Mouse (Mus musculus) lung, adult 2 months (tissue): ENCODE data around the gene Crocc. TPM values are rescaled to one million over a fixed set of nuclear protein-coding genes. Genes with fewer than 3 reads are reported as not detected.
A peak's percentile ranks its signal among the peaks of the same experiment; 100 is the strongest.

Experiments
- DNase-seq: peaks from one replicate; pipeline ENCODE4 v3.0.0; 2022
- H3K4me1 ChIP-seq: fragments of 200-500 bp; 2 replicates; pipeline ENCODE4 v1.6.1; 2011; ENCODE audit warnings: low read length; ENCODE audit not compliant: control insufficient read depth, insufficient read depth
- H3K4me3 ChIP-seq: fragments of 200-500 bp; replicated peaks from 2 replicates; pipeline ENCODE3; 2011; ENCODE audit warnings: low read depth, mild to moderate bottlenecking, control low read depth, low read length; ENCODE audit errors: extremely low read depth
- CTCF ChIP-seq: fragments of 200-500 bp; IDR thresholded peaks from 2 replicates; pipeline ENCODE4 v1.5.1; 2011; ENCODE audit warnings: mild to moderate bottlenecking, low read length, control low read depth; ENCODE audit not compliant: insufficient read depth
- POLR2A ChIP-seq: fragments of 200-500 bp; IDR thresholded peaks from 2 replicates; pipeline ENCODE4 v1.6.1; 2011; ENCODE audit warnings: low read depth, mild to moderate bottlenecking, control low read depth, low read length, borderline replicate concordance; ENCODE audit errors: extremely low read depth
- WGBS: fragments of 180-500 bp; shearing (Covaris S2); methylation state at CpG from one replicate; pipeline ENCODE4 v1.1.7; 2018; 5-methylcytosine and 5-hydroxymethylcytosine counted together
- polyA plus RNA-seq: library from polyadenylated mRNA; depleted of rRNA; stranded (reverse); fragments of >200 nt; gene quantifications from 2 replicates; pipeline ENCODE4 v1.2.3, GENCODE M21; 2012; rRNA removed

Crocc gene
- 10.1 and 14.0 TPM in 2 replicates for polyA plus RNA-seq

- peak within 1 kb of the TSS; percentile 78 for H3K4me3 ChIP-seq
- WGBS = under 1% methylated on average over 77 of the region's 77 CpGs
- H3K4me1 ChIP-seq = no peaks in the 10 kb centered on the region
- TF ChIP-seq CTCF (peak; percentile 79), POLR2A (peak; percentile 83; the same call in 1 of the 2 replicates)
- DNase-seq = peak; percentile 100
Observed at GRCm38 (mm10) chr4:141060426-141061301, at the start of gene Crocc. Crocc (minus strand) TSS chr4:141060550.

GRCm38 (mm10) chr4:141108196-141108732 is 47.9 kb upstream of the Crocc start:
- no peak for DNase-seq
- TF ChIP-seq POLR2A (no peak), CTCF (no peak)
- Histone ChIP-seq H3K4me3 (no peak overlapping the region), H3K4me1 (no peaks in the 10 kb centered on the region)
- WGBS = 30% methylated on average over 10 of the region's 10 CpGs

- 84% methylated on average over 16 of the region's 16 CpGs for WGBS
- TF ChIP-seq POLR2A = no peak
- no peak for TF ChIP-seq CTCF
- Histone ChIP-seq H3K4me3 (no peak overlapping the region), H3K4me1 (no peaks in the 10 kb centered on the region)
- DNase-seq = no peak
Observed at GRCm38 (mm10) chr4:141106526-141107183, 46.3 kb upstream of the Crocc start.

GRCm38 (mm10) chr4:141101855-141102254 is 41.5 kb upstream of the Crocc start:
- Histone ChIP-seq H3K4me1 (no peaks in the 10 kb centered on the region), H3K4me3 (no peak overlapping the region)
- 66% methylated on average over 6 of the region's 6 CpGs for WGBS
- no peak for TF ChIP-seq POLR2A
- TF ChIP-seq CTCF = no peak
- DNase-seq = peak; percentile 37

- TF ChIP-seq POLR2A (no peak), CTCF (no peak)
- no peak overlapping the region for H3K4me3 ChIP-seq
- DNase-seq = no peak
- 93% methylated on average over 9 of the region's 9 CpGs for WGBS
- no peaks in the 10 kb centered on the region for H3K4me1 ChIP-seq
Observed at GRCm38 (mm10) chr4:141101291-141101690, 40.9 kb upstream of the Crocc start.

- no peak for DNase-seq
- no peak overlapping the region for H3K4me3 ChIP-seq
- TF ChIP-seq POLR2A (no peak), CTCF (no peak)
- 74% methylated on average over 5 of the region's 5 CpGs for WGBS
- no peaks in the 10 kb centered on the region for H3K4me1 ChIP-seq
Observed at GRCm38 (mm10) chr4:141099956-141100355, 39.6 kb upstream of the Crocc start.

GRCm38 (mm10) chr4:141098935-141099334 is 38.6 kb upstream of the Crocc start:
- WGBS = 46% methylated on average over 4 of the region's 4 CpGs
- Histone ChIP-seq H3K4me1 (no peaks in the 10 kb centered on the region), H3K4me3 (no peak overlapping the region)
- TF ChIP-seq CTCF = no peak
- TF ChIP-seq POLR2A = no peak
- DNase-seq = no peak

GRCm38 (mm10) chr4:141096710-141097109 is 36.4 kb upstream of the Crocc start:
- Histone ChIP-seq H3K4me3 (no peak overlapping the region), H3K4me1 (no peaks in the 10 kb centered on the region)
- TF ChIP-seq POLR2A (no peak), CTCF (no peak)
- DNase-seq = no peak
- 26% methylated on average over 9 of the region's 9 CpGs for WGBS

GRCm38 (mm10) chr4:141095016-141095415 is 34.7 kb upstream of the Crocc start:
- no peak overlapping the region for H3K4me3 ChIP-seq
- WGBS = 79% methylated on average over 10 of the region's 10 CpGs
- DNase-seq = no peak
- TF ChIP-seq POLR2A = no peak
- TF ChIP-seq CTCF = no peak
- H3K4me1 ChIP-seq = no peaks in the 10 kb centered on the region

- WGBS = 44% methylated on average over 9 of the region's 9 CpGs
- TF ChIP-seq CTCF (no peak), POLR2A (no peak)
- H3K4me1 ChIP-seq = no peaks in the 10 kb centered on the region
- no peak for DNase-seq
- no peak overlapping the region for H3K4me3 ChIP-seq
Observed at GRCm38 (mm10) chr4:141088714-141089113, 28.4 kb upstream of the Crocc start.

- no peak for TF ChIP-seq CTCF
- TF ChIP-seq POLR2A = no peak
- 76% methylated on average over 6 of the region's 6 CpGs for WGBS
- Histone ChIP-seq H3K4me1 (no peaks in the 10 kb centered on the region), H3K4me3 (no peak within 1 kb of the TSS)
- no peak for DNase-seq
Observed at GRCm38 (mm10) chr4:141088033-141088432, 27.7 kb upstream of the Crocc start, which contains the start of gene Spata21. Spata21 (plus strand) TSS chr4:141088333.
